Mouse (Mus musculus) liver, postnatal 0 days (tissue): ENCODE data around the gene Mup18. TPM values are rescaled to one million over a fixed set of nuclear protein-coding genes. Genes with fewer than 3 reads are reported as not detected.
"Not testable (repeated sequence)": the region's sequence is repeated elsewhere in the genome, so short reads cannot be mapped to it uniquely, and the experiment has no call there.

Source experiments
- ATAC-seq: fragments of 200-750 bp; cut with Nextera tagmentation; 2 replicates; pipeline ENCODE4 v1.8.0; 2017; ENCODE audit warnings: mild to moderate bottlenecking, moderate library complexity
- DNase-seq: peaks from one replicate; pipeline ENCODE4 v3.0.0-alpha.2; 2016
- H3K27ac ChIP-seq: fragments of 300-500 bp; sonication (generic); 2 replicates; pipeline ENCODE4 v1.5.1; 2014; ENCODE audit warnings: antibody characterized with exemption, moderate library complexity, mild to moderate bottlenecking, low read depth
- H3K27me3 ChIP-seq: fragments of 300-500 bp; sonication (generic); 2 replicates; pipeline ENCODE4 v1.6.1; 2014; ENCODE audit warnings: low read length, control low read depth, mixed read lengths; ENCODE audit not compliant: insufficient read depth
- H3K36me3 ChIP-seq: fragments of 300-500 bp; sonication (generic); replicated peaks from 2 replicates; pipeline ENCODE4 v1.6.1; 2014; ENCODE audit warnings: mild to moderate bottlenecking, control low read depth, low read length, moderate library complexity, mixed read lengths; ENCODE audit not compliant: insufficient read depth
- H3K4me1 ChIP-seq: fragments of 300-500 bp; sonication (generic); 2 replicates; pipeline ENCODE4 v1.6.1; 2014; ENCODE audit warnings: antibody characterized with exemption, mild to moderate bottlenecking, control low read depth; ENCODE audit not compliant: insufficient read depth
- H3K4me2 ChIP-seq: fragments of 300-500 bp; sonication (generic); 2 replicates; pipeline ENCODE4 v1.6.1; 2014; ENCODE audit warnings: low read depth, mild to moderate bottlenecking, low read length, moderate library complexity, mixed read lengths
- H3K4me3 ChIP-seq: fragments of 300-500 bp; sonication (generic); 2 replicates; pipeline ENCODE4 v1.5.1; 2014; ENCODE audit warnings: low read depth, low read length
- H3K9ac ChIP-seq: fragments of 300-500 bp; sonication (generic); replicated peaks from 2 replicates; pipeline ENCODE4 v1.6.1; 2014; ENCODE audit warnings: mild to moderate bottlenecking, moderate library complexity
- H3K9me3 ChIP-seq: fragments of 300-500 bp; sonication (generic); 2 replicates; pipeline ENCODE4 v1.6.1; 2016; ENCODE audit warnings: mild to moderate bottlenecking, control low read depth, low read length, mixed read lengths
- WGBS: fragments of 180-500 bp; shearing (Covaris S2); extraction: QIAGEN DNeasy Blood & Tissue Kit; methylation state at CpG from one replicate; pipeline ENCODE4 v1.1.7; 2014; ENCODE audit not compliant: insufficient replicate concordance; 5-methylcytosine and 5-hydroxymethylcytosine counted together
- polyA plus RNA-seq: library from polyadenylated mRNA; unstranded; fragments of >200 nt; fragmentation: Nextera tagmentation; extraction: Ambion mirVana; gene quantifications from 2 replicates; pipeline ENCODE4 v1.2.1, GENCODE M21; 2015

Gene Mup18
- not detected in 2 replicates for polyA plus RNA-seq

- 69% methylated on average over 2 of the region's 2 CpGs for WGBS
- H3K9me3 ChIP-seq, H3K27me3 ChIP-seq, DNase-seq, H3K4me3 ChIP-seq, H3K4me1 ChIP-seq, ATAC-seq, H3K27ac ChIP-seq, H3K4me2 ChIP-seq, H3K36me3 ChIP-seq, H3K9ac ChIP-seq: not testable (repeated sequence)
Measured at GRCm38 (mm10) chr4:61674036-61674435, at the start of gene Mup18. TSS of gene Mup18 (minus strand) at chr4:61674136.

- not testable (repeated sequence) for ATAC-seq, H3K4me2 ChIP-seq, H3K27ac ChIP-seq, H3K9ac ChIP-seq, H3K4me3 ChIP-seq, H3K36me3 ChIP-seq, H3K27me3 ChIP-seq, H3K9me3 ChIP-seq, H3K4me1 ChIP-seq, DNase-seq
- WGBS = 84% methylated on average over 6 of the region's 6 CpGs
Measured at GRCm38 (mm10) chr4:61714296-61714695, 40.4 kb upstream of the Mup18 start.

Other genes starting within 250 kb of the Mup18 start
- not detected in 2 replicates for gene Mup15, start 234.4 kb downstream of the Mup18 start, polyA plus RNA-seq
- not detected in 2 replicates for gene Mup16, start 154.6 kb downstream of the Mup18 start, polyA plus RNA-seq
- not detected in 2 replicates for gene Mup17, start 78.3 kb downstream of the Mup18 start, polyA plus RNA-seq
- gene Mup19, start 108.1 kb upstream of the Mup18 start, polyA plus RNA-seq = not detected in 2 replicates
- gene Mup5, start 161.1 kb upstream of the Mup18 start, polyA plus RNA-seq = not detected in 2 replicates